Mouse (Mus musculus) kidney, postnatal 14 days (tissue): ENCODE measurements at regions not wholly inside any gene's neighbourhood (a gene's known extent, or its start where the extent isn't known, plus 50 kb on each side); places are given as distances from the start of the nearest gene placed in this dataset.

Experiments
- DNase-seq: peaks from one replicate; pipeline ENCODE4 v3.0.0; 2022; ENCODE audit warnings: mixed read lengths

DNA sequence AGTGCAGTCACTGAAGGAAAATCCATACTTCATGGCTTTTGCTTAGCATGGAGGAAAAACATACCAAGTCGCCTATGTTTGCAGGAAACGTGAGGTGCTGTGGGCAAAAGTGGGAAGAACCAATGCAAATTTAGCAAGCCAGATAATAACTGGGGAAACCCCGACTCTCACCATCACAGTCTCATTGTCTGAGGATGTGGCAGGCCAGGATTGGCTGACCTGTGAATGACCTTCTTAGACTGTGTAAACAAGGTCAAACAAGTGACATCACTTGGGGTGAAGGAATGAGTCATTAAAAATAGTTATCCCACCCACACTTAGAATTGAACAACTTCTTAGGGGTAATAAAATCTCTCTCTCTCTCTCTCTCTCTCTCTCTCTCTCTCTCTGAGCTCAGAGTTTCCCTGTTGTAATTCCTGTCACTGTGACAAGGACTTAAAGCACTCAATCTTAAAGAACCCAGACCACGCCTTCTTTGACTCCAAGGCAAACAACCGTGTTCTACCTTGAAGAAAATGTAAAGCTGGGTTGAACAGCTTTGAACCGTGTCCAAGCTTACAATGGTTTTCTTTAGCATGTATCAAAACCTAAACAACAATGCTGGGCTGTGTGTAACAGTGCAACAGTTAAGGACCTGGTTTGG lies 142.0 kb downstream of the Sp3 start:
- peak; percentile 3 for DNase-seq

DNA sequence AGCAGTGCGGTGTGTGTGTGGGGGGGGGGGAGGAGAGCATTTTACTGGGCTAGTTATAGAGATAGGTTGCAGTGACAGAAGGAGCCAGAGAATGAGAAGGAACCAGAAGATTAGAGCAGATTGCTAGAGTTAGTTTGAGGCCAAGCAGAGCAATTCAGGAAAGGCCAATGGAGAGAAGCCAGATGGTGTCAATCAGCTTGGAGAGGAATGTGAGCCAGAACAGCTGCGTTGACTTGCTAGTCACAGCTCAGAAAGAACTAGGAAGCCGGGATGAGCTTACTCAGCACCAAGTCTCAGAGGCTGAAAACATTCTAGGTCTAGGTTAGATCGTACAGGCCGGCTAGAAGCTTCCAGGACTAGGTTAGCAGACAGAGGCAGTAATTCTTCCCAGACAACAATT lies 140.6 kb downstream of the Sp3 start:
- no peak for DNase-seq

DNA sequence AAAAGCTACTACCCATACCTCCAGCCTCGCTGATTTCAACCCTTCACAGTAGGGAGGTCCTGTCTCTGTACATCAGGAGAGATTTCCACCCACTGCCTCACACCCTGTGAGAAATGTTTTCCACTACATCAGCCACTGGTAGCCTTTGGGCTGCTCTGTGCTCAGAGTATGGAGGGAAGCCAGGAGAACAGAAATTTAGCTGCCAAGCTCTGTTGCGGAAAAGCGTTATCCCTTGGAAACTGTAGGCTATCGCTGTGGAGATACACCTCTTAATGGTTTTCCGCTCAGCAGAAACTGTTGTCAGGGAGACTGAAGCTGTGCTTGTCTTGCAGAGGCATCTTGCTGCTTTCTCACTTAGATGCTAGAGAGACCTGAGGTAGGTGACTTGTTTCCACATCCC lies 138.9 kb downstream of the Sp3 start:
- DNase-seq = no peak

DNA sequence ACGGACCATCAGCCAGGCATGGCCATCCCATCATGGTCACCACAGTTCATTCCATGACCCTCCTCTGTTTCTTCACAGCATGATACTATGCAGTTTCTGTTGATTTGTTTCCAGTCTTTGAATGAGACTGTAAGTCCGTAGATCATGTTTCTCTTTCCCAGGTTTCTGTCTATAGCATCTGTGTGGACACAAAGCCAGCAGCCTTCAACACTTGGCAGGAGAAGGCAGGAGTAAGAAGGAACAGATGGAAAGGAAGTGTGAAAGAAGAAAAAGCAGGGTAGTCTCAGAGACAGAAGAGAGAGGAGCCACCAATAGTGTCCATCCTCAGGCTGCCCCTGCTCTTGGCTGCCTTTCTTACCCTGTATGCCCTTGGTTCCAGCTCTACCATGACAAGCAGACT lies 136.6 kb downstream of the Sp3 start:
- no peak for DNase-seq

DNA sequence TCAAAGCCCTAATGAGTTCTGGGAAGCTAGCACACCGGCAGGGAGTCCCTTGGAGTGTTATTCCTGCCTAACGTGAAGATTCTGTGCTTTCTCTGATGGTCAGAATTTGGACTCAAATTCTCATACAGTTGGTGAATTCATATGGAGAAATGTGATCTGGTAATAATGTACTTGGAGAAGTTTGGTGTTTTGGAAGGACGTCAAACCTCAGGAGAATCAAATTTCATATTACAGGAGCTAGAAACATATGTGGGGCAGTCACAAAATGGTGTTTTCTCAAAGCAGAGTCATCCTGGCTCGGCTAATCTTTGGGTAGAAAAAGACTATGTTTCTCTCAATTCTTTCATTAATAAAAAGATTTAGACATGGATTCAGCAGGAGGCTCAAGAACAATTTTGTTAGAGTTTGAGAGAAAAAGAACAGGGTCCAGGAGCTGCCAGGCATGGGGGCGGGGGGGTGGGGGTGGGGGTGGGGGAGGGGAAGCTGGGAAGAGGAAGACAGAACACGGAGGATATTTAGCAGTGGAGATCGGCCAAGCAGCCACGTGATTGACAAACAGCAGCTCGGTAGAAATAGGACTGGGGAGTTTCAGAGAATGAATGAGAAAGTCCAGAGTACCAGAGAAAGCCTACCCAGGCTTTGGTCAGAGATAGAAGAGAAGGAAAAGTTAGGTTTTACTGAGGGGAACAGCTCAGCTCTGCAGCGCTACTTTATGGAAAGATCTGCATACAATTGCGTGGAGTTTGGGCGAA lies 130.6 kb downstream of the Sp3 start:
- no peak for DNase-seq

DNA sequence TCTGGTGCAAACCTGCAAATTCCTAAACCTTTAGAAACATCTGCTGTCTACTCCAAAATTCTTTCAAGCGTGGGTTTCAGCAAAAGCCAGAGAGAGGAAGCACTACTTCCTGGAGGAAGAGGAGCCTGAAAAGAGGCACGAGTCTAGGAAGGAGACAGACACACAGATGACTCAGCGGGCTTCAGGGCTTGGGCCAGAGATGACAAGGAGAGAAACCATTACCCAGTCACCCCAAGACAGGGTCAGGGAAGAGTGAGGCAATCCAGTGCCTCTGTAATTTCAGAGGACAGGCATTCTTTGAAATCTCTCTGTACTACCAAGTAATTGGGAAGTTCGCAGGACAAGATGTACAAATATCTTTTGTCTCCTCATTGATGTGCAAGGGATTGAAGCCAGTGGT lies 127.7 kb downstream of the Sp3 start:
- no peak for DNase-seq

DNA sequence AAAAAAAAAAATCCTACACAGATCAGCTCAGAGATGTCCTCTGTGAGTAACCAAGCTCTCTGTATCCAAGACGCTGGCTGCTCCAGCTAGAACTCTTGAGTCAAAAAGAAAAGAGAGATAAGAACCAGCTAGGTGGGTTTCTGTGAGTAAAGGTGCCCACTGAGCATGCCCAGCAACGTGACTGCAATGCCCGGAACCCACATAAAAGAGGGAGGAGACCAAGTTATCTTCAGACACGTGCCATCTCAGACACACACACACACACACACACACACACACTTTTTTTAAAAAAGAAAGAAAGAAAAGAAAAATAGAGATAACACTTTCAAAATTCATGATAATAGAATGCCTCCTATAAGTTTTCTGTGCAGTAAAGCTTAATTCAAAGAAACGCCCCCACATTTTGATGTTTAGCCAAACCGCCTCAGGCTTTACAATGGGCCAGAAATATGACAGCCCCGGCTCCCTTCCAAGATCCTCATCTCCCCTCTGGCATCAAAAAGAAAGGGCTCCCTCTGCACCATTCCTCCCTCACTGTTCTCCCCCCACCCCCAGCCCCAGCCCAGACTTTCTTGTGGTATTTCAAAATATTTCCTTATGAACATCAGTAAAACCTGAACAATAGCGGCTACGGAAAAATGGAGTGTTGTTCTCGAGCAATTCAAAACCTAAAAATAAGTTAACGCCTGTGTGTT lies 124.8 kb downstream of the Sp3 start:
- DNase-seq = no peak

DNA sequence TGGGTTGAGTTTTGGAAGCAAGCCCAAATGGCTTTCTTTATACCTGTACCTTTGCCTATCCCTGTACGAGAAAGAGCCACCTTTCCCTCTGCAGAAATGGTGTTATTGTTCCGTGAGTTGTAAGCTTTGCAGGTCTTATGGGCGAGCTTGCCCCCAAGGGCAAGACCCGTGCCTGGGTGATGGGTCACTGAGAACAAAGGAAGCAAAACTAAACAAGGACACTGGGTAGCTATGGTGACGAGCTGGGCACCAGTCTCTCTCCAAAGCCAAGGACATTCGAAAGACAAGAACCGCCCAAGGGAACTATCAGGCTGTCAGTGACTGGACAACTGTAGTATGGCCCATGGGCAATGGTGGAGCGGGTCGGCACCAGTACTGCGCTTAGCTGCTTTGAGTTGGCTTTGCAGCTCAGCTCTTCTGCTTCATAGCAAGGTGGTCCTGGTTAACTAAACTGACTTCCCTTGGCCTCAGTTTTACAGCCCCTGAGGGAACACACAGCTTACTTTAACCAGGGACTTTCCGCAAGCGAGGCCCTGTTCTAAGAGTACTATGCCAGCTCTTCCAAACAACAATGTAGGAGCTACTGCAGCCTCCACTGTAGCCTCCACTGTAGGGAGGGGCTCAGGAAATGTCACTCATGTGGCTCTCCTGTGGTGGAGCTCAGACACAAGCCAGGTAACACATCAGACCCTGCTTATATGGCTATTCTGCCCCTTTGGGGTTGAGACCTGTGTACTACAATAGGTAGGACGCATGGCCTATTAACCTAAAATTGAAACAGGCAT lies 124.1 kb downstream of the Sp3 start:
- no peak for DNase-seq

DNA sequence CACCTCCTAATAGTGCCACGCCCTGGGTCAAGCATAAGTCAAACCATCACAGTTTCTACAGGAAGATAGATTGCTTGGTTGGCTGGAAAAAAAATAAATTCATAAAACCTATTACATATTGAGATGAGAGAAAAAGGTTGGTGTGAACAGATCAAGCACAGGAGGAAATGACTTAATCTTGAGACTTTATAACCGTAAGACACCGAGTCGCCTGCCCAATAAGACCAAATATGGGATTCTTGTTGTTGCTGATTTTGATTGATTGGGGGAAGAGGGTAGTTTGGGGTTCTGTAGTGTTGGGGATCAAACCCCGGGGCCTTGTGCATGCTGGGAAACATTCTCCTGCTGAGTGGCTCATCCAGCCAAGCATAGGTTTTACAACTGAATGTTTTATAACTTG lies 122.9 kb downstream of the Sp3 start:
- no peak for DNase-seq

DNA sequence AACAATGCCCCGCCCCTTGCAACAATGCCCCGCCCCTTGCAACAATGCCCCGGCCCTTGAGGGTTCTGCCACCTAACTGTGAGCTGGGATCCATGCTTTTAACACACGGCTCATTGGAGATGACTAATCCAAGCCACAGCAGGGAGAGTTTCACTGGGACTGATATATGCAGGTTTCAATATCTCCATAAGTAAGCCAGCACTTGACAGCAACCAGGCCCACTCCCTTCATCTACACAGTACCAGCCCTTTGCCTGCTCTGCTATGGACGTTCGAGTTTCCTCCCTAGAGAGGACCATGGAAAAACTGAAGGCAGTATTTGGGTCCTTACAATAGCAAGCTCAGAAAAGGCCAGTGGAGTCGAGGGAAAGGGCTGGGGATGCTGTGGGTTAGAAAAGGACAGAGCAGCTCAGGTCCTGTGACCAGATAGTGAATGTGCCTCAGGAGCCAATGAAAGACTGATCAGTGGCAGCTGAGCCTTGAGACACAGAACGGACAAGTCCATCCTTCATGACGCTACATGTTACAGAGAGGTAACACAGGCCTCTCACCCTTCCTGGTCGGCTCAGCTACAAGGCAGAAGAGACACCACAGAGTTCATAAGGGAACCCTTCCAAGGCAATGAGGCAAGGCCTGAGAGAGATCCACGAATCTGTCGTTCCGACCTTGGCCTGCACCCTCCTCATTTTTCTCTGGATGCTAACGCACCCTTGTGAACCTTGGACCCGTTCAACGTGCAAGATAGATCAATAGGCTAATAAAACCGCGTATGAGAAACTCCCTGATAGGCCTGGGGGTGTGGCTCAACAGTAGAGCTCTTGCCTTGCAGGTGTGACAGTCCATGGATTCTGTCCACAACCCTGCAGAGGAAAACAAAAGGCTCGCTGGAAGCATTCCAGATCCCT lies 114.5 kb downstream of the Sp3 start:
- peak; percentile 5 for DNase-seq

DNA sequence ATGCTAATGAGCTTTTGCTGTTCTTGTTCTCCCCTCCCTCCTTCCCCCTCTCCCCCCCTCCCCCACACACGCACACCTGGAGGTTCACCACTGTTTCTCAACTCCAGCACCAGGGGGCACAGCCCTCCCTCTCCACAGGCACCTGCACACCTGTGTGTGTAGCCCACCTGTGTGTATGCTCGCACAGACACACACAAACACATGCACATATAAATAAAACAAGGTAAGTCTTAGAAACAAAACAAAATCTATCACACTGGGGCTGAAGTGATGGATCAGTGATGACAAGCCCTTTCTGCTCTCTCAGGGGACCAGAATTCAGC lies 113.9 kb downstream of the Sp3 start:
- no peak for DNase-seq

DNA sequence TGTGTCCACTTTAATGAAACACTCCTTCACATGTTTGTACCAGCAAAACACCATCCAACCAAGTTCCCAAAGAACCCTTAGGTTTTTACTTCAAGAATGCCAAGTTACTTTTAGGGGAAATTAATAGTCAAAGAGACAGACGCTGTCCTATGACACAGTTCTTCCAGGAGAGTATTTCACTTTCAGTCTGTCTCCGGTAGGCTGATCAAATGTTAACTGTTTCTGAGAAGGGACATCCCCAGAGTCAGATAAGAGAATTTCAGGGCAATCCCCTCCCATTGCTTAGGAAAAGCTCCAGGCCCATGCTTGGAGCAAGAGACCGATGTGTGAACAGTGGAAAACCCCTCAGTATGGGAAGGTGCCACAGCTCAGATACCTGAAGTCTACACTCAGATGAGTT lies 112.1 kb downstream of the Sp3 start:
- DNase-seq = no peak

DNA sequence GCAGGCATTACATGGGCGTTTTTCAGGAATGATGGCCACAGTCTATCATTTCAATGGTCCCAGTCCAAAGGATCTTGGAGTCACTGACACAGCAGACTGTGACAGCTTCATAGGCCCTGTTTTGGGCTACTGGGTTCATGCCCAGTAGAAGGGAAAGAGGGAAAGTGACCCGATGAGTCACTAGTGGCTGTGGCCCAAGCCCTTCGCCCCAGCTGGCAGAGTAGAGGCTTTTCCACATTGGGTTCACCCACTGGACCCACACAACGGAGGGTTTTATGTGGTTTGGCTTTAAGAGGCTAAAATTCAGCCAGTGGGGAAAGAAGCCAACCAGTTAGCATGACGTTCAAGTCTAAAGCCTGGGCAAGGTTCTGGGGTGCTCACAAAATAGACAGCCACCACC lies 108.4 kb downstream of the Sp3 start:
- DNase-seq = peak; percentile 5

DNA sequence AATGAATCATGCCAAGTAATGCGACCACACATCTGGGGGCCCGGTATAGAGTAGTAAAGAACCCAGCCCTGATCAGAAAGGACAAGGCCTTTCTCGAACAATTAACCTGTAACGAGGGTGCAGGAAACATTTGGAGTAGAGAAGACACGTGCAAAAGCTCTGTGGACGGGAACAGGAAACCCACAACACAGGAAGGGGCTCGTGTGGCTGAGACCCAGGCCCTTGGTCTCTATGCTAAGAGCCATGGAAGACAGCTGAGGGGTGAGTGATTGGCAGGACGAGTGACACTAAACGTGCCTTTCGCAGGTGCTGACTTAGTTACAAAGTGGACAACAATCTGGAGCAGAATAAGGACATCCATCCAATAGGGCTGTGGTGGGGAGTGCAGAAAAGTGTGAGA lies 106.3 kb downstream of the Sp3 start:
- no peak for DNase-seq

DNA sequence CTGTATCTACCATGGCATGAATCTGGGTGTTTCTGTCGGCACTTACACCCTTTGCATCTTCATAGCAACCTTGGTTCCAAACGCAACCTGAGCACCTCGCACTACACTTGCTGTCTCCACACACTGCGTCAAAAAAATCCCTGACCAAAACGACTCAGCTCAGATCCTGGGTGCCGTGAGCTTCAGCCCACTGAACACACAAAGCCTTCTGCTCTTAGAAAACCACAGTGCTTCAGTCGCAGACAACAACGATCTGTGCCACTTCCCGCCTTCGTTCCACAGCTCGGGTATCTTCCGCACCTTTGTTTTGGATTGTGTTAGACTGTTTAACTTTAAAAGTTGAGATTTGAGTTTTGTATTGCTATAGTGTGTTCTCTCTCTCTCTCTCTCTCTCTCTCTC lies 105.7 kb downstream of the Sp3 start:
- DNase-seq = no peak

DNA sequence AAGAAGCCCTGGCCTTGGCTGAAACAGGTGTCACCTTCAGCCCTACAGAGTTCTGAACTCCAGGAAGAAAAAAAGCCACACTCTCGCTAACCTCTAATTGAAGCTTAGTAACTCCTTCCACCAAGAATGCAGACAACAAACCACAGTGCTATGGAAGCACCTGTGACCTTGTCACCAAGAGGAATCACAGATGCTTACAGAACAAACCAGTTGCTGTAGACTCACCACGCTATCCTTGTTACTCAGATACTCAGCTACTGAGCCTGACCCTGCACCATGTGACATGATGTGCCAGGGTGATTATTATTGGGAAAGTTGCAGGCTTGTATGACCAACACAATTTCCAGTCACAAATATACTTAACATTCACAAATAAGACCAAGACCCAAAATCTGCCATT lies 104.6 kb downstream of the Sp3 start:
- no peak for DNase-seq

DNA sequence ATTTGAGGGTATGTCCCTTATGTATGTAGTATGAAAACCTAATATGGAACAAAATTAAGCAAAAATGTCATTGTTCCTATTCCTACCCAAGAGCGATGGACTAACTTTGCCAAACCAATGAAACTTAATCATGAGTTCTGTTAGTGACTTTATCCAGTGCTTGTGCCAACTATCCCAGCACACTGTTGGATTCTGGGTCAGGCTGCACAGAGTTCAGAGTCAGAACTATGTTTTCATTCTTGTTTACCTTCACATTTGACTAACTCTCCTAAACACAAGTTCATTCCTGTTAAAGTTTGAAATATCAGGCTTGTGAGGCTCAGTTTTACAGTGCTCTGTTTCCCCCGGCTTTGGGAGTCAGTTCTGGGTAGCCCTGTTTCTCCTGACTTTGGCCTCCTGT lies 100.2 kb downstream of the Sp3 start:
- DNase-seq = peak; percentile 9

DNA sequence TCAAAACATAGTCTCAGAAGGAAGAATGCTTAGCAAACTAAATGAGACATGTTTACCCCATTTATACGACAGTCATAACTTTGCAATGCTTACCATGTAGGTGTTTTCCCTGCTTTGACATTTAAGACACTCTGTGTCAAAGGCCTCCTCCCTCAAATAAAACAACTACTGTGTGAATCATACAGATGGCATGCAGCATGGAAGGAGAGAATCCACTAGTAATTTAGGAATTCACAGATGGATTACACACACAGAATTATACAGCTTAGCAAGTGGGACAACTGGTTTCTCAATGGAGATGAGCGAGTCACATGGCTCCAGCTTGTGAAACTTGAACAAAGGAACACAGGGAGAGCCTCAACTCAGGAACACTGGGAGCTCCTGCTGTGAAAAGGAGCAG lies 98.7 kb downstream of the Sp3 start:
- DNase-seq = no peak

DNA sequence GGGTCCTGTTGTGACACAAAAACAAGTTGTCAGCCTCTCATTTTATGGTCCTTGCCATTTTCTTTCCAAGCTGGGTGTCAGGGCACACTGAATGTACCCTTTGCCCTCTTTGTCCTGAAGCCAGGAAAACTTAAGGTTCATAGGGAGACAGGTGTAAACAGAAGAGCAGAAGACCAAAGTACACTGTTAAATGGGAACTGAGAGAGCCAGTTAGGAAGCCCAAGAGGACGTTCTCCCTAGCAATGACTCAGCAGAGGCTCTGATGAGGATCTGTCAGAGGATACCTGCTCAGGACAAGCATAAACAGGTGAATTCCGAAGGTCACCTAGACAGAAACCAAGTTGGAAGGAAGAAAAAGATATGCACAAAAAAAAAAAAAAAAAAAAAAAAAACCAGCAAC lies 94.0 kb downstream of the Sp3 start:
- DNase-seq = peak; percentile 32
